Mouse (Mus musculus) cerebellum, adult 9-10 months (tissue): ENCODE results near the gene Cdk14.

Source experiments
- DNase-seq: peaks from one replicate; pipeline ENCODE4 v3.0.0; 2022

Gene Cdk14

DNA sequence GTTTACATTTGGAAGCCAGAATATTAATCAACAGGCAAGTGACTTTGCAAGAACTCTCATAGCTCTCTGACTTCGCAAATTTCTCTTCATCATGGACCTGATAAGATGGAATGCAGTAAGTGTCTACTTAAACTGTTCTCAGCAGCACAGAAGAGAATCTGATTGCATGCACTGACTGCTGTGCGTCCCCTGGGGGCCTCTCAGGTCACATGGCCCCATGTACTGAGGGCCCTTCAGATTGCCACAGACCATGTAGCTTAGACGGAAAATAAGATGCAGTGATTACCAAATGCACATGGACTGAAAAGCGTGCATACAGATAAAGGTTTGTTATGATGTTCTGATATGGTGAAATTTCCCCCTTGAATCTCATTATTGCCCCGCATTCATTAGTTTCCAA lies 653.4 kb downstream of the Cdk14 start:
- no peak for DNase-seq

- DNase-seq, result no peak
Observed at GRCm38 (mm10) chr5:4761891-4762290, 658.2 kb downstream of the Cdk14 start.

DNA sequence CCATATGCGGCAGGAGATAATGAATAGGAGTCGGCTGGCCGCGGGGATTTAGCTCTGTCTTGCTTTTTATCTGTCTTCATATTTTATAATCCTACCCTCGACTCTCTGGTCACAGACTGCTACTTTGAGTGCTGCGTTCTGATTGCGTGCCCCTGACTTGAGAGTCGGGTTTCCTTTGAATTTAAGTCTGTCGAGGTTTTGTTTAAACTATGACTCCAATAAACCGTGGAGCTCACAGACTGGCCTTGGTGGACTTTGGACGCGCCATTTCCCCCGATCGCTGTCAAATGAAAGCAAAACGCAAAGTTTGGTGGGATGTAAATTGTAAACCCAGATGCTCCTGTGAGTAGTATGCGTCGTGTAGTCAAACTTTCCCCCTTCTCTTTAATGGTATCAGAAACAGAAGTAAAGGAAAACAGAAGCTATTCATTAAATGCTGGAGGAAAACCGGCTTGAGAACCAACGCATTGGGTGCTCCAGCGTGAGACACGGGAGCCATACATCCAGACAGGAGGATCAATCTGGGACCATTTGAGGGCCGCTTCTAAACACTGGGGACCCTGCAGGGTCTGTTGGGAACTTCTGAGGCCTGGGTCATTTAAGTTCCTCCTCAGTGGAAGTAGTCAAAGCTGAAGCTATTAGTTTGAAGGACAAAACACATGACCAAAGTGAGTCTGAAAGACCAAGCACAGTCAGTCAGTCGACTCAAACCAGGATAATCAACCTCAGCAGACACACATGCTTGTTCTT lies 661.6 kb downstream of the Cdk14 start:
- DNase-seq, result no peak

DNA sequence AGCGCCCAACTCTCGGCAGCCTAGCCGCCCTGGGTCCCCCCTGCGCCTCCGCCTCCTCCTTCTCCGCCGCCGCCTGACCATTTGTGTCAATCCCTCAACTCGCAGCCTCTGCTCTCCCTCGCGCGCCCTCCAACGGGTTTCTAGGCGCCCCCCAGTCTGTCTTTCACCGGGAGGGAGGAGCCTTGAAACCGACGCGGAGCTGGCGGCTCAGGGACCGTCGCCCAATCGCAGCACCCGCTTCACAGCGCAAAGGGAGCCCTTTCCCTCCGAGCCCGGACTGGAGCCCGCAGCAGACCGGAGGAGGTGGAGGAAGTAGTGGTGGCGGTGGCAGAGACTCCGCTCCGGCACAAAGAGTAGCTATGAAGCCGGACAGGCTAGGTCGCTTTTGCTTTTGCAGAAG lies 662.2 kb downstream of the Cdk14 start, which contains the start of gene Fzd1:
Fzd1 (minus strand) TSS at position 134 of the 400 bp plus-strand sequence.
- DNase-seq, result peak; percentile 89

GRCm38 (mm10) chr5:4756871-4757711 lies 663.0 kb downstream of the Cdk14 start:
- peak; percentile 61 for DNase-seq

- DNase-seq, result peak; percentile 61
Observed at GRCm38 (mm10) chr5:4756001-4756681, 664.0 kb downstream of the Cdk14 start.

DNA sequence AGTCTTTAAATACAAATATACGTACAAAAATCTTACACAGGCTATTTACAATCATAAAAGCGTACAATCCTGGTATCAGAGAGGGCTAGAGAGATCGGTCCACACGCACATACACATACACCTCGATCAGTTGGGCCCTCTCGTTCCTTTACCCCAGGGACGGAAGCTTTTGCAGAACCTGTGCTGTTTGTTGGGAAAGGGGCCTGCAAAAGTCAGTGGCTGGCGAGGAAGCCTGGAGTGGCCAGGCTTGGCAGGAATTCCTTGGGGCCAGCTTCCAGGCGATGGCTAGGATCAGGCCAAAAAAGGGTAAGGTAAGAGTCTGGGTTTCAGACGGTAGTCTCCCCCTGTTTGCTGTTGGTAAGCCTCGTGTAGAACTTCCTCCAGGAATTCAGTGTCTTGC lies 664.8 kb downstream of the Cdk14 start:
- peak; percentile 11 for DNase-seq

- DNase-seq, result peak; percentile 18
Observed at GRCm38 (mm10) chr5:4754701-4755281, 665.3 kb downstream of the Cdk14 start.
